Mouse (Mus musculus) MEL (cell line): ENCODE data around the gene Asns. TPM values are rescaled to one million over a fixed set of nuclear protein-coding genes. Genes with fewer than 3 reads are reported as not detected.
A peak's percentile ranks its signal among the peaks of the same experiment; 100 is the strongest.

Experiments used
- DNase-seq: peaks from one replicate; pipeline ENCODE4 v3.0.0; 2011; ENCODE audit warnings: low read depth, low spot score
- H3K27ac ChIP-seq: 2 replicates; pipeline ENCODE4 v1.5.1; 2012; ENCODE audit warnings: low read depth, mild to moderate bottlenecking, control low read depth, low read length, moderate library complexity; ENCODE audit not compliant: control insufficient read depth
- H3K27me3 ChIP-seq, 2 experiments: fragments of 150-350 bp in 1 of 2; sonication (generic) in 1 of 2; 2 replicates each; pipeline ENCODE4 v1.6.1; 2012; ENCODE audit warnings: low read length in 2 of 2, mild to moderate bottlenecking in 2 of 2, improper control_type of control experiment in 1 of 2, moderate library complexity in 1 of 2; ENCODE audit not compliant: insufficient read depth in 2 of 2, control insufficient read depth in 1 of 2
- H3K36me3 ChIP-seq, 2 experiments: 2 replicates each; pipeline ENCODE4 v1.6.1; 2012 to 2014; ENCODE audit warnings: low read length in 2 of 2, improper control_type of control experiment in 1 of 2, inconsistent platforms in 1 of 2, mild to moderate bottlenecking in 1 of 2; ENCODE audit not compliant: insufficient read depth in 2 of 2, control insufficient read depth in 1 of 2
- H3K4me1 ChIP-seq, 2 experiments: fragments of 150-350 bp in 1 of 2; sonication (generic) in 1 of 2; 2 replicates each; pipeline ENCODE4 v1.6.1; 2012; ENCODE audit warnings: low read length in 2 of 2, improper control_type of control experiment in 1 of 2, mild to moderate bottlenecking in 1 of 2; ENCODE audit not compliant: insufficient read depth in 2 of 2, control insufficient read depth in 1 of 2
- H3K4me3 ChIP-seq, 2 experiments: fragments of 150-350 bp in 1 of 2; sonication (generic) in 1 of 2; 2 replicates each; pipeline ENCODE4 v1.5.1; 2012; ENCODE audit warnings: low read depth in 2 of 2, low read length in 2 of 2, mild to moderate bottlenecking in 2 of 2, moderate library complexity in 2 of 2, control low read depth in 1 of 2, improper control_type of control experiment in 1 of 2; ENCODE audit not compliant: control insufficient read depth in 1 of 2, insufficient read depth in 1 of 2
- H3K79me2 ChIP-seq: 2 replicates; pipeline ENCODE4 v1.6.1; 2012; ENCODE audit warnings: mild to moderate bottlenecking, low read length, moderate library complexity; ENCODE audit not compliant: control insufficient read depth, poor library complexity, insufficient read depth
- H3K9ac ChIP-seq: 2 replicates; pipeline ENCODE4 v1.6.1; 2012; ENCODE audit warnings: low read depth, mild to moderate bottlenecking, control low read depth, low read length, moderate library complexity; ENCODE audit not compliant: control insufficient read depth, poor library complexity, severe bottlenecking
- H3K9me3 ChIP-seq: fragments of 150-350 bp; sonication (generic); replicated peaks from 2 replicates; pipeline ENCODE4 v1.6.1; 2012; ENCODE audit warnings: mild to moderate bottlenecking, low read length, improper control_type of control experiment, moderate library complexity; ENCODE audit not compliant: insufficient read depth
- BHLHE40 ChIP-seq: IDR thresholded peaks from 2 replicates; pipeline ENCODE4 v1.6.1; 2012; ENCODE audit warnings: low read depth, mild to moderate bottlenecking, inconsistent platforms, low read length, improper control_type of control experiment, borderline replicate concordance
- CTCF ChIP-seq, 3 experiments: IDR thresholded peaks in 2 of 3; conservative IDR thresholded peaks in 1 of 3; 2 replicates each; pipeline ENCODE4 v1.5.1; 2011 to 2012; ENCODE audit warnings: low read length in 3 of 3, low read depth in 2 of 3, mild to moderate bottlenecking in 2 of 3, improper control_type of control experiment in 1 of 3, inconsistent platforms in 1 of 3, mixed read lengths in 1 of 3, moderate library complexity in 1 of 3; ENCODE audit not compliant: control insufficient read depth in 1 of 3, insufficient read depth in 1 of 3, poor library complexity in 1 of 3, severe bottlenecking in 1 of 3
- ETS1 ChIP-seq: IDR thresholded peaks from 2 replicates; pipeline ENCODE4 v1.6.1; 2012; ENCODE audit warnings: low read depth, mild to moderate bottlenecking, inconsistent platforms, low read length, improper control_type of control experiment, moderate library complexity
- GABPA ChIP-seq: IDR thresholded peaks from 2 replicates; pipeline ENCODE4 v1.6.1; 2012; ENCODE audit warnings: low read depth, mild to moderate bottlenecking, inconsistent platforms, low read length, improper control_type of control experiment, moderate library complexity
- JUND ChIP-seq: IDR thresholded peaks from 2 replicates; pipeline ENCODE4 v1.6.1; 2011; ENCODE audit warnings: low read depth, mild to moderate bottlenecking, improper control_type of control experiment, low read length
- KAT2A ChIP-seq: conservative IDR thresholded peaks from 2 replicates; pipeline ENCODE4 v1.6.1; 2012; ENCODE audit warnings: low read depth, low read length, improper control_type of control experiment, inconsistent platforms
- MAX ChIP-seq: IDR thresholded peaks from 2 replicates; pipeline ENCODE4 v1.6.1; 2011; ENCODE audit warnings: low read length, improper control_type of control experiment
- MYC ChIP-seq: IDR thresholded peaks from 2 replicates; pipeline ENCODE4 v1.6.1; 2011; ENCODE audit warnings: low read depth, mild to moderate bottlenecking, low read length, improper control_type of control experiment, moderate library complexity
- POLR2A ChIP-seq, 2 experiments: IDR thresholded peaks; 2 replicates each; pipeline ENCODE4 v1.6.1; 2011 to 2012; ENCODE audit warnings: low read length in 2 of 2, mild to moderate bottlenecking in 2 of 2, control low read depth in 1 of 2, improper control_type of control experiment in 1 of 2, low read depth in 1 of 2, moderate library complexity in 1 of 2; ENCODE audit not compliant: control insufficient read depth in 1 of 2, insufficient read depth in 1 of 2, poor library complexity in 1 of 2
- POLR2AphosphoS2 ChIP-seq: IDR thresholded peaks from 2 replicates; pipeline ENCODE4 v1.6.1; 2011; ENCODE audit warnings: low read length, improper control_type of control experiment
- SIN3A ChIP-seq: IDR thresholded peaks from 2 replicates; pipeline ENCODE4 v1.6.1; 2012; ENCODE audit warnings: low read length, improper control_type of control experiment, inconsistent platforms
- SMC3 ChIP-seq: IDR thresholded peaks from 2 replicates; pipeline ENCODE4 v1.6.1; 2011; ENCODE audit warnings: low read depth, low read length, improper control_type of control experiment
- TAL1 ChIP-seq: IDR thresholded peaks from 2 replicates; pipeline ENCODE4 v1.6.1; 2012; ENCODE audit warnings: mild to moderate bottlenecking, inconsistent platforms, low read length, moderate library complexity, mixed read lengths
- TBP ChIP-seq: IDR thresholded peaks from 2 replicates; pipeline ENCODE4 v1.8.0; 2011; ENCODE audit warnings: low read depth, low read length, improper control_type of control experiment
- UBTF ChIP-seq: IDR thresholded peaks from 2 replicates; pipeline ENCODE4 v1.6.1; 2012; ENCODE audit warnings: low read depth, mild to moderate bottlenecking, inconsistent platforms, low read length, improper control_type of control experiment, moderate library complexity, borderline replicate concordance; ENCODE audit not compliant: insufficient read depth
- USF2 ChIP-seq, 2 experiments: IDR thresholded peaks; 2 replicates each; pipeline ENCODE4 v1.6.1; 2011 to 2012; ENCODE audit warnings: improper control_type of control experiment in 2 of 2, low read length in 2 of 2, borderline replicate concordance in 1 of 2, inconsistent platforms in 1 of 2, low read depth in 1 of 2, mild to moderate bottlenecking in 1 of 2; ENCODE audit not compliant: insufficient read depth in 1 of 2
- ZC3H11A ChIP-seq: IDR thresholded peaks from 2 replicates; pipeline ENCODE4 v1.6.1; 2012; ENCODE audit warnings: low read depth, mild to moderate bottlenecking, inconsistent platforms, low read length, improper control_type of control experiment
- ZNF384 ChIP-seq: IDR thresholded peaks from 2 replicates; pipeline ENCODE4 v1.6.1; 2012; ENCODE audit warnings: low read depth, mild to moderate bottlenecking, inconsistent platforms, low read length, improper control_type of control experiment
- polyA plus RNA-seq, 2 experiments: library from polyadenylated mRNA; stranded (reverse) in 1 of 2; unstranded in 1 of 2; fragments of >175 nt in 1 of 2; fragments of >200 nt in 1 of 2; gene quantifications; 2 replicates each; pipeline versions ENCODE4 v1.2.1 to v1.2.4; 2012; ENCODE audit warnings: low replicate concordance in 2 of 2, low read depth in 1 of 2; ENCODE audit not compliant: insufficient read length in 2 of 2, insufficient read depth in 1 of 2, missing spikeins in 1 of 2
- total RNA-seq: library from RNA; depleted of rRNA; stranded (reverse); fragments of 300-350 nt; gene quantifications from 2 replicates; pipeline ENCODE4 v1.2.3, GENCODE M21; 2012

Asns gene
- total and polyA plus RNA-seq, 3 experiments = 342 to 792 TPM; not detected in 1

GRCm38 (mm10) chr6:7692884-7693585 lies at the start of gene Asns (continued):
- no peak for TF ChIP-seq USF2 (IDR thresholded peaks at IDR 0.05; ENCODE audit: borderline replicate concordance in 1 of 2, insufficient read depth in 1 of 2, low read depth in 1 of 2, low read length in 2 of 2)
- TF ChIP-seq MYC = peak; percentile 91; the same call in 1 of the 2 replicates
- no peak for TF ChIP-seq ZNF384

- Histone ChIP-seq H3K9me3 (no peaks in the 10 kb centered on the region), H3K27me3 (no peaks in the 10 kb centered on the region; a peak in 1 of 4 replicates), H3K9ac (no peak overlapping the region), H3K36me3 (peaks cover 0 to 5% of the 10 kb centered on the region in 2 experiments; a peak in 2 of 4 replicates), H3K4me1 (peaks cover 0 to 3% of the 10 kb centered on the region in 2 experiments; a peak in 1 of 4 replicates), H3K27ac (no peak overlapping the region), H3K79me2 (no peaks in the 10 kb centered on the region), H3K4me3 (no peak overlapping the region)
- TF ChIP-seq POLR2A (IDR thresholded peaks at IDR 0.05; ENCODE audit: control insufficient read depth in 1 of 2, insufficient read depth in 1 of 2, low read depth in 1 of 2, low read length in 2 of 2, poor library complexity in 1 of 2) (no peak), KAT2A (no peak), POLR2AphosphoS2 (no peak)
- peak; percentile 41 for DNase-seq
Measured at GRCm38 (mm10) chr6:7741721-7742120, 48.7 kb upstream of the Asns start.

- Histone ChIP-seq H3K27ac (no peak overlapping the region), H3K9me3 (no peaks in the 10 kb centered on the region), H3K4me3 (no peak overlapping the region)
- TF ChIP-seq POLR2A (IDR thresholded peaks at IDR 0.05; ENCODE audit: control insufficient read depth in 1 of 2, insufficient read depth in 1 of 2, low read depth in 1 of 2, low read length in 2 of 2, poor library complexity in 1 of 2) = no peak
- no peak for TF ChIP-seq JUND
- TF ChIP-seq, all 39 proteins: peak for 0
- Histone ChIP-seq H3K9ac (no peak overlapping the region), H3K36me3 (peaks cover 0 to 7% of the 10 kb centered on the region in 2 experiments; a peak in 2 of 4 replicates), H3K4me1 (peaks cover 2 to 3% of the 10 kb centered on the region in 2 experiments; a peak in 3 of 4 replicates), H3K79me2 (no peaks in the 10 kb centered on the region), H3K27me3 (no peaks in the 10 kb centered on the region)
- peak; percentile 22 for DNase-seq
Measured at GRCm38 (mm10) chr6:7737842-7738241, 44.8 kb upstream of the Asns start.

- Histone ChIP-seq H3K4me1 (peaks cover 2 to 11% of the 10 kb centered on the region in 2 experiments), H3K9me3 (no peaks in the 10 kb centered on the region), H3K79me2 (no peaks in the 10 kb centered on the region), H3K4me3 (peak overlapping the region; percentile 41 to 48), H3K27ac (no peak overlapping the region), H3K9ac (peak overlapping the region; percentile 47), H3K27me3 (no peaks in the 10 kb centered on the region), H3K36me3 (peaks cover 0 to 16% of the 10 kb centered on the region in 2 experiments; a peak in 2 of 4 replicates)
- peak; percentile 92 for DNase-seq
- no peak for TF ChIP-seq UBTF
- peak; percentile 34; the same call in 1 of the 2 replicates for TF ChIP-seq BHLHE40
- TF ChIP-seq MAX = peak; percentile 53
- TF ChIP-seq TAL1 = no peak
- TF ChIP-seq ZNF384 = peak; percentile 41
- TF ChIP-seq ETS1 = no peak
- TF ChIP-seq SIN3A = peak; percentile 67
- peak; percentile 81 to 98 (median 87) for TF ChIP-seq CTCF (IDR thresholded peaks at IDR 0.05 in 2 of 3, conservative IDR thresholded peaks at IDR 0.05 in 1 of 3; ENCODE audit: control insufficient read depth in 1 of 3, insufficient read depth in 1 of 3, low read depth in 2 of 3, low read length in 3 of 3, poor library complexity in 1 of 3, severe bottlenecking in 1 of 3)
- TF ChIP-seq POLR2AphosphoS2 = no peak
- TF ChIP-seq TBP = no peak
- peak; percentile 97 for TF ChIP-seq SMC3
- TF ChIP-seq JUND = 0 out of 2 replicates have a peak, but pooled peaks have one; percentile 39
- TF ChIP-seq ZC3H11A = peak; percentile 97
- no peak for TF ChIP-seq GABPA
Measured at GRCm38 (mm10) chr6:7732754-7733708, 40.0 kb upstream of the Asns start.
